Mouse (Mus musculus) embryonic facial prominence, embryonic 10.5 days (tissue): ENCODE measurements around the gene Ralgds. TPM values are rescaled to one million over a fixed set of nuclear protein-coding genes. Genes with fewer than 3 reads are reported as not detected.

Experiments
- DNase-seq: peaks from one replicate; pipeline ENCODE4 v3.0.0-alpha.2; 2017; ENCODE audit warnings: low spot score
- H3K27ac ChIP-seq: fragments of 300-500 bp; sonication (generic); replicated peaks from 2 replicates; pipeline ENCODE4 v1.5.1; 2016; ENCODE audit warnings: mild to moderate bottlenecking
- H3K27me3 ChIP-seq: fragments of 300-500 bp; sonication (generic); replicated peaks from 2 replicates; pipeline ENCODE4 v1.6.1; 2016; ENCODE audit warnings: low read depth, mild to moderate bottlenecking; ENCODE audit not compliant: poor library complexity, severe bottlenecking
- H3K36me3 ChIP-seq: fragments of 300-500 bp; sonication (generic); replicated peaks from 2 replicates; pipeline ENCODE4 v1.6.1; 2016; ENCODE audit warnings: mild to moderate bottlenecking, moderate library complexity
- H3K4me1 ChIP-seq: fragments of 300-500 bp; sonication (generic); 2 replicates; pipeline ENCODE4 v1.6.1; 2016
- H3K4me3 ChIP-seq: fragments of 300-500 bp; sonication (generic); 2 replicates; pipeline ENCODE4 v1.5.1; 2016; ENCODE audit warnings: mild to moderate bottlenecking, moderate library complexity
- H3K9me3 ChIP-seq: fragments of 300-500 bp; sonication (generic); 2 replicates; pipeline ENCODE4 v1.6.1; 2016; ENCODE audit warnings: mild to moderate bottlenecking
- WGBS: fragments of 180-500 bp; shearing (Covaris S2); methylation state at CpG from one replicate; pipeline ENCODE4 v1.1.7; 2016; 5-methylcytosine and 5-hydroxymethylcytosine counted together
- polyA plus RNA-seq: library from polyadenylated mRNA; unstranded; fragments of >200 nt; fragmentation: Nextera tagmentation; extraction: Ambion mirVana; gene quantifications from 2 replicates; pipeline ENCODE4 v1.2.1, GENCODE M21; 2016

Ralgds gene
- polyA plus RNA-seq, 1 experiment from 2014 or later = 44.2 TPM

- no peak for DNase-seq
- H3K4me3 ChIP-seq = no peak overlapping the region
- H3K9me3 ChIP-seq = no peaks in the 10 kb centered on the region
- H3K4me1 ChIP-seq = peaks cover 6% of the 10 kb centered on the region; the same call in 1 of the 2 replicates
- no peak overlapping the region for H3K27ac ChIP-seq
- 93% methylated on average over 13 of the region's 13 CpGs for WGBS
- peaks cover 100% of the 10 kb centered on the region for H3K36me3 ChIP-seq
- H3K27me3 ChIP-seq = no peaks in the 10 kb centered on the region
These were observed 36.2 kb downstream of the Ralgds start for GRCm38 (mm10) chr2:28549157-28549556.

- peaks cover 81% of the 10 kb centered on the region for H3K36me3 ChIP-seq
- H3K4me1 ChIP-seq = peaks cover 5% of the 10 kb centered on the region; the same call in 1 of the 2 replicates
- H3K4me3 ChIP-seq = no peak overlapping the region
- WGBS = 93% methylated on average over 5 of the region's 5 CpGs
- no peak for DNase-seq
- H3K9me3 ChIP-seq = no peaks in the 10 kb centered on the region
- no peak overlapping the region for H3K27ac ChIP-seq
- H3K27me3 ChIP-seq = no peaks in the 10 kb centered on the region
These were observed 39.4 kb downstream of the Ralgds start for GRCm38 (mm10) chr2:28552301-28552700.

GRCm38 (mm10) chr2:28557452-28557851 is 44.5 kb downstream of the Ralgds start:
- WGBS = 89% methylated on average over 5 of the region's 5 CpGs
- Histone ChIP-seq H3K4me3 (no peak overlapping the region), H3K27me3 (no peaks in the 10 kb centered on the region), H3K27ac (no peak overlapping the region), H3K9me3 (no peaks in the 10 kb centered on the region), H3K36me3 (peaks cover 30% of the 10 kb centered on the region), H3K4me1 (no peaks in the 10 kb centered on the region)
- no peak for DNase-seq

GRCm38 (mm10) chr2:28563303-28563702 is 50.4 kb downstream of the Ralgds start, which contains the start of gene Cel:
Gene Cel (minus strand): TSS chr2:28563403.
- peaks cover 38% of the 10 kb centered on the region for H3K36me3 ChIP-seq
- 73% methylated on average over 6 of the region's 6 CpGs for WGBS
- no peaks in the 10 kb centered on the region for H3K4me1 ChIP-seq
- no peaks in the 10 kb centered on the region for H3K27me3 ChIP-seq
- H3K9me3 ChIP-seq = no peaks in the 10 kb centered on the region
- no peak for DNase-seq
- H3K27ac ChIP-seq = no peak within 1 kb of the TSS
- H3K4me3 ChIP-seq = no peak within 1 kb of the TSS

- no peak for DNase-seq
These were observed 50.9 kb downstream of the Ralgds start for GRCm38 (mm10) chr2:28563830-28564229.

GRCm38 (mm10) chr2:28564380-28564779 is 51.5 kb downstream of the Ralgds start:
- Histone ChIP-seq H3K9me3 (no peaks in the 10 kb centered on the region), H3K27ac (no peak overlapping the region), H3K27me3 (no peaks in the 10 kb centered on the region), H3K36me3 (peaks cover 49% of the 10 kb centered on the region), H3K4me3 (no peak overlapping the region), H3K4me1 (no peaks in the 10 kb centered on the region)
- DNase-seq = no peak
- 92% methylated on average over 4 of the region's 4 CpGs for WGBS

More at GRCm38 (mm10) chr2:28563830-28564229, 50.9 kb downstream of the Ralgds start:
- H3K27me3 ChIP-seq = no peaks in the 10 kb centered on the region
- no peak overlapping the region for H3K27ac ChIP-seq
- H3K4me3 ChIP-seq = no peak overlapping the region
- peaks cover 43% of the 10 kb centered on the region for H3K36me3 ChIP-seq
- H3K4me1 ChIP-seq = no peaks in the 10 kb centered on the region
- no peaks in the 10 kb centered on the region for H3K9me3 ChIP-seq

GRCm38 (mm10) chr2:28566545-28566944 is 53.6 kb downstream of the Ralgds start:
- Histone ChIP-seq H3K9me3 (no peaks in the 10 kb centered on the region), H3K27me3 (no peaks in the 10 kb centered on the region), H3K4me3 (no peak overlapping the region), H3K27ac (no peak overlapping the region), H3K4me1 (peaks cover 7% of the 10 kb centered on the region; the same call in 1 of the 2 replicates), H3K36me3 (peaks cover 71% of the 10 kb centered on the region)
- 37% methylated on average over 5 of the region's 5 CpGs for WGBS
- no peak for DNase-seq

- Histone ChIP-seq H3K36me3 (peaks cover 100% of the 10 kb centered on the region), H3K4me1 (peaks cover 7% of the 10 kb centered on the region; the same call in 1 of the 2 replicates), H3K9me3 (no peaks in the 10 kb centered on the region), H3K27ac (no peak overlapping the region; the same call in 1 of the 2 replicates), H3K4me3 (no peak overlapping the region), H3K27me3 (no peaks in the 10 kb centered on the region)
- peak; percentile 30 for DNase-seq
- WGBS = 59% methylated on average over 3 of the region's 3 CpGs
These were observed 57.0 kb downstream of the Ralgds start for GRCm38 (mm10) chr2:28569903-28570302.

- no peaks in the 10 kb centered on the region for H3K9me3 ChIP-seq
- H3K4me1 ChIP-seq = peaks cover under 1% of the 10 kb centered on the region; the same call in 1 of the 2 replicates
- DNase-seq = no peak
- peaks cover 100% of the 10 kb centered on the region for H3K36me3 ChIP-seq
- WGBS = 80% methylated on average over 4 of the region's 4 CpGs
- H3K27me3 ChIP-seq = no peaks in the 10 kb centered on the region
- no peak overlapping the region for H3K4me3 ChIP-seq
- no peak overlapping the region for H3K27ac ChIP-seq
These were observed 62.4 kb downstream of the Ralgds start for GRCm38 (mm10) chr2:28575341-28575740.

- Histone ChIP-seq H3K4me3 (no peak overlapping the region), H3K27me3 (no peaks in the 10 kb centered on the region), H3K36me3 (peaks cover 94% of the 10 kb centered on the region), H3K9me3 (no peaks in the 10 kb centered on the region), H3K27ac (no peak overlapping the region), H3K4me1 (peaks cover 8% of the 10 kb centered on the region; the same call in 1 of the 2 replicates)
- 89% methylated on average over 3 of the region's 3 CpGs for WGBS
- DNase-seq = no peak
These were observed 63.9 kb downstream of the Ralgds start for GRCm38 (mm10) chr2:28576815-28577214.

GRCm38 (mm10) chr2:28578003-28578402 is 65.1 kb downstream of the Ralgds start:
- Histone ChIP-seq H3K36me3 (peaks cover 83% of the 10 kb centered on the region), H3K27ac (no peak overlapping the region), H3K4me3 (no peak overlapping the region), H3K9me3 (no peaks in the 10 kb centered on the region), H3K4me1 (peaks cover 14% of the 10 kb centered on the region; the same call in 1 of the 2 replicates), H3K27me3 (no peaks in the 10 kb centered on the region)
- DNase-seq = peak; percentile 32
- 76% methylated on average over 5 of the region's 5 CpGs for WGBS

- under 1% methylated on average over 56 of the region's 56 CpGs for WGBS
- Histone ChIP-seq H3K9me3 (no peaks in the 10 kb centered on the region), H3K4me1 (peaks cover 22% of the 10 kb centered on the region), H3K27ac (peak overlapping the region; percentile 96), H3K27me3 (no peaks in the 10 kb centered on the region), H3K4me3 (peak overlapping the region; percentile 84), H3K36me3 (peaks cover 35% of the 10 kb centered on the region)
- peak; percentile 90 for DNase-seq
These were observed 69.9 kb downstream of the Ralgds start for GRCm38 (mm10) chr2:28582647-28583353.

GRCm38 (mm10) chr2:28583651-28584050 is 70.7 kb downstream of the Ralgds start, which contains the start of gene Gtf3c5:
Gene Gtf3c5 (minus strand): TSS chr2:28583751.
- no peaks in the 10 kb centered on the region for H3K9me3 ChIP-seq
- WGBS = 80% methylated on average over 9 of the region's 9 CpGs
- no peak for DNase-seq
- peak within 1 kb of the TSS; percentile 96 for H3K27ac ChIP-seq
- peak within 1 kb of the TSS; percentile 84 for H3K4me3 ChIP-seq
- H3K4me1 ChIP-seq = peaks cover 22% of the 10 kb centered on the region
- peaks cover 26% of the 10 kb centered on the region for H3K36me3 ChIP-seq
- H3K27me3 ChIP-seq = no peaks in the 10 kb centered on the region
